Mouse (Mus musculus): ENCODE results near the gene Oscp1.

GRCm38 (mm10) chr4:126051617-126052016 lies 6.7 kb upstream of the Oscp1 start:
- TF ChIP-seq EP300 (IDR thresholded peaks at IDR 0.05) (no peak), CTCF (IDR thresholded peaks at IDR 0.05) (no peak; the same call in 1 of the 2 replicates)
